Mouse (Mus musculus): ENCODE data around the gene Atp2a3.

The Atp2a3 gene

DNA sequence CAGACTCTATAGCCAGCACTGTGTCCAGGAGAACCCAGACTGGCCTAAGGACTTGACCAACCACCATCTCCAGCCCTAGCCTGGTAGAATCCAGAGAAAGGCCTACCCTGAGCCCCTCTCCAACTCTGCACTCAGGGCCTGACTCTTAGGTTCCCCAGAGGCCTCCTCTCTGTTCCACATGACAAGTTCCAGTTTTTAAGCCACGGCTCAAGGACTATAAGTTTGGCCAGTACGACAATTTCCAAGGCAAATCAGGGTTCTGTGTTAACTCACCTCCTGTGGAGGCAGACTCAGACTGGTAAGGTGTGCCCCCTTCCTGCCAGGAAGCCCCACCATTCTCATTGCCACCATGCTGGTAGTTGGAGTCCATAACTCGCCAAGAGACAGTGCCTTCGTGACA lies 6.8 kb upstream of the Atp2a3 start:
- DNase-seq (ENCODE audit: low read depth, low spot score) = no peak

DNA sequence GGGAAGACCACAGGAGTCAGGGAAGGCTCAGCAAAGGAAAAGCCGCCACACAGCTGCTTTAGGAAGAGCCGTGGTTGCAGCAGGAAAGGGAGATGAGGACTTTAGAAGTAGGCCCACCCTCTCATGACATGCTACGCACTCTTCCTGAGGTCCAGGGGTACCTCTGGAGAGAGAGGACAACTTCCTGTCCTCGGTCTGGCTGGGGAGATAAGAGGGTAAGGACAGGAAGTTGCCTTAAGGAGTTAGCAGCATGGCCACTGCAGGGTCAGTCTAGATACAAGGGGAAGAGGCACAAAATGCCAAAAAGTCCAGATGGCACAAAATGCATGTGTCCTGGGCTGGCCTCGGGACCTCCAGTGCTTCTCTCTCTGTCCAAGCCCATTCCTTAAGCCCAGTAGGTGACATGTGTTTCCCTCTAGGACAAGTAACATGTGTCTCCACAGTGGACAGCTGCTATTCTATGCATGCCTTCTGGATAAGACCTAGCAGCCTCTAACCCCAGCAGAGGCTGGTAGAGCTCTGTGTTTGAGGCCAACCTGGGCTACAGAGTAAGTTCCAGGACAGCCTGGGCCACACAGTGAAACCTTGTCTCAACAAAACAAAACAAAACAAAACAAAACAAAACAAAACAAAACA lies 5.5 kb upstream of the Atp2a3 start:
- no peak for DNase-seq (ENCODE audit: low read depth, low spot score)

DNA sequence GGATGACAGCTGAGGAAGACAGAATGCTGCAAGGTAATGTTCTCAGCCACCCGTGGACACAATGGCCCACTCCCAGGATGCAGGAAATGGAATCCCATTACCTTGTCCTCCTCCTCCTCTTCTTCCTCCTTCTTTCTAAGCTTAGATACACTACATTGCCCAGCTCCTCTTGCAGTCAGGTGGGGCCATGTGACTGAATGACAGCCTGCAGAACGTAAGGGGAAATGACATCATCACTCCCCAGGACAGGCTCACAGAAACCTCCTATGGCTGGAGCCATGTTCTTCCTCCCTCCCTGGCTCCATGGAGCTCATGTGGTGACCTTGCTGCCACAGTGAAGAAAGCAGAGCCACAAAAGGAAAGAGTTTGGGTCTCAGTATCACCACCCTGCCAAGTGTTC lies 3.7 kb upstream of the Atp2a3 start:
- DNase-seq (ENCODE audit: low read depth, low spot score) = no peak

DNA sequence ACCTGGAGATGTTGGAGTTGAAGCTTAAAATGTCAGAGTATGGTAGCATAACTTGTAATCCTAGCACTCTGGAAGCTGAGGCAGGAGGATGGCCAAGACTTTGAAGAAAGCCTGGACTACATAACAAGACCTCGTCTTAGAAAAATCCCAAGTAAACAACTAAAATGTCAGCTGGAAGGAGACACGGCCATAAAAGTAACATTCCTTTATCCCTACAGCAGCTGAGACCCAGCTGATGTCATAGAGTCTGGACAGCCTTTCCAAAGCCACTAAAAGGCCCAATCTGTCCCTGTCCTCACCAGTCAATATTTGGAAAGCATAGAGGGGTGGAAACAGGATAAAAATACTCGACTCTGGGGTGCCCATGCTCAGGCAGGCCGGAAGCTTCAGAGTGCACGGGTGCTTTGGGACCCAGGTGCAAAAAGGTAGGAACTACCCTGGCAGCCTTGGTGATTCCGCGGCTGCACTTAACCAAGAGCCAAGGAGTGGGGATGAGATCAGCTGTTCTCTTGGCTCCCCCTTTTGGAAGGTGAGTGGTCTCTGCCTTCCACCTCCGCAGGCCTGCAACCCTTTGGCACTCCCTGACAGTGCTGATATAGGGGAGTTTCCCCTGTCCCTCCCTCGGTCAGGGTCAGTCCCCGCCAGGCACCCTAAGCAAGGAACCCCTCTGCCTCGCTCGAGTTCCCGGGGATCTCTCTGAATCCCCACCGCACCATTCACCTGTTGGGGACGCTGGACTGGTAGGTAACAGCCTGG lies 867 bp upstream of the Atp2a3 start:
- DNase-seq (ENCODE audit: low read depth, low spot score) = no peak

DNA sequence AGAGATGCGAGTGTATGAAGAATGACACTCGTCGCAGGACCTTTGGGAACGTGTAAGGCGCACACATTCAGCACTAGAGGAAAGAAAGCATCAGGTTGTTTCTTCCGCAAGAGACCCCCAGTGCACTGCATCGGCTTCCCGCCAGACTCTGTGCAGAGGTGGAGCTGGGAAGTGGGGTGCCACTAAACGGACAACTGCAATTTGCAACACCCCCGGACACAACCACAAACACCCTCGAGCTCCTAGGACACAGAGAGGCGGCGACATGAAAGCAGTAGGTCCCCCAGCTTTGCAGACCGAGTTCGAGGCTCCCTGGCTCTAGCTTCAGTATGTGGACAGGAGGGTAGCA lies 272 bp upstream of the Atp2a3 start:
- DNase-seq (ENCODE audit: low read depth, low spot score) = no peak

DNA sequence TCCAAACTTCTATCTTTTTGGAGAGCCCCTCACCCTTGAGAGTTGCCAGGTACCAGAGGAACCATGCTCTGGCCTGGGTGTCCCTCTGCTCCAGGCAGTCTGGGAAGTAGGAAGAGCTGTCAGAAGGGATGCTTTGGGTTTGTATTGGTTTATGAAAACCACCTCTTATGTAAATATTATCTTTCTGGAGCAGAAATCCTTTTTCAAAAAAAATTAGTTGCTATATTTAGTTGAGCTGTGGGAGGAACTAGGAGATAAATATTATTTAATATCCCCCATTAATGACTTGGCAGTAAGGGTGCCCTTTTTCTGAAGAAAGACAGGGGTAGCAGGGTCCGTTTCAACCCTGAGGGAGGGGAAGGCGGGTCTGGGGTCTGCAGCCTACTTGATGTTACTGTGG lies 1.4 kb downstream of the Atp2a3 start:
- no peak for DNase-seq (ENCODE audit: low read depth, low spot score)

DNA sequence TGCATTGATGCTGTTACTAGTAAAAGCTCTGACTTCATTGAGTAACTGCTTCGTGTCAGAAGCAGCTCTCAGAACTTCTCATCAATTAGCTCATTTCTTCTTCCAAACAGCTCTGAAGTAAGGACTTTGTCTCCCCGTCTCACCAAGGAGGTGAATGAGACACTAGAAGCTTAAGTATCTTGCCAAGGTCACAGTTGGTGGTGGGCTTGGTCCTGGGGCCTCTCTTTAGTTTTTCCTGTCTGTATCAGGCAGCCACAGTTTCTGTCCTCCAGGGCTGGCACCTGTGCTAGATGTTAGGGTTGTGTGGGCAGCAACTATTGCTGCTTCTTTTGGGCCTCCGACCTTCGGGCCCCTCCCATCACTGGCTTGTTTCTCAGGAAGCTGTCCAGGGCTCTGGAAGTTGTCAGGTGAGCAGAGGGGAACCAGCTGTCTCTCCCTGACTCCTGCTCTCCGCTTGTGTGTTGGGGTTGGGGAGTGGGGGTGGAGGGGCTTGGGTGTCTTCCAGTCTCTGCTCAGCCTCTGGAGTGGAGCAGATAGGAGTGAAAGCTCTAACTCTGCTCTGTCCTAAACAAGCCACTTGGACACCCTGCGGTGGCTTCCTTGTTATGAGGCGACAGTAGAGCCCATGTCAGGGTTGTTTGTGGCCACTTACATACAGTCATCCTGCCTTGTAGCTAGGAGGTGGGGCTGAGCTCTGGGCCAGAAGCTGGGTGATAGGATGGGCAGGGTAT lies 2.3 kb downstream of the Atp2a3 start:
- DNase-seq (ENCODE audit: low read depth, low spot score) = no peak

DNA sequence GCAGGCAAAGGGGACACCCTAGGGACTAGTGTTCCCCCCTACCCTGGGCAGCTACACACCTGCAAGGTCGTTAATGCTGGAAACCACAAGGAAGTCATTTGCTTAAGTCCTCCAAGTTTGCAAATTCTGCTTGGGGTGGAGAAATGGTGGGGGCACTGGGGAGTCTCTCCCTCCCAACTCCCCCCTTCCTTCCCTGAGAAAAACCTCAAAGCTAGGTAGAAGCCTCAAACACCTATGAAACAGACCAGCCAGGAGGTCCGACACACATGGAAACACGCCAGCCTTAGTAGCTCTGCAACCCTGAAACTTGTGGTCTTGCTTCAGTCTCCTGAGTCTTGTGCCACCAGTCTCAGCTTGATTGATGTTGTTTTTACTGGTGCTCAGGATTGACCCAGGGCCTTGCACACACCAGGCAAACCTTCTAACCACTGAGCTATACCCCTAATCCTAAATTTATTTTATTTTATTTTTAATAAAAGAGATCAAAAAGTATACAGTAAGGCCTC lies 2.9 kb downstream of the Atp2a3 start:
- DNase-seq (ENCODE audit: low read depth, low spot score) = no peak

DNA sequence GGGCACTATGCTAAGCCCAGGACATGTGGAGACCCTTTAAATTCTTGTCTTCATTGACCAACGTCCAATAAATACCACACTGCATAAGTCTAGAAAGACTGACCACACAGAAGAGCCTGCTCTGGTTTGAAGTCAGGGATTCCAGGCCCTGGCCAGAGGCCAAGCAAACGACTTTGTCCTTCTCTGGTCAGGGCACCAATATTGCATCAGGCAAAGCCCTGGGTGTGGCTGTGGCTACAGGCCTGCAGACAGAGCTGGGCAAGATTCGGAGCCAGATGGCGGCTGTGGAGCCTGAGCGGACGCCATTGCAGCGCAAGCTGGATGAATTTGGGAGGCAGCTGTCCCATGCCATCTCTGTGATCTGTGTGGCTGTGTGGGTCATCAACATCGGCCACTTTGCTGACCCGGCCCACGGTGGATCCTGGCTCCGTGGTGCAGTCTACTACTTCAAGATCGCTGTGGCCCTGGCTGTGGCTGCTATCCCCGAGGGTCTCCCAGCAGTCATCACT lies 14.1 kb downstream of the Atp2a3 start:
- no peak for DNase-seq (ENCODE audit: low read depth, low spot score)

DNA sequence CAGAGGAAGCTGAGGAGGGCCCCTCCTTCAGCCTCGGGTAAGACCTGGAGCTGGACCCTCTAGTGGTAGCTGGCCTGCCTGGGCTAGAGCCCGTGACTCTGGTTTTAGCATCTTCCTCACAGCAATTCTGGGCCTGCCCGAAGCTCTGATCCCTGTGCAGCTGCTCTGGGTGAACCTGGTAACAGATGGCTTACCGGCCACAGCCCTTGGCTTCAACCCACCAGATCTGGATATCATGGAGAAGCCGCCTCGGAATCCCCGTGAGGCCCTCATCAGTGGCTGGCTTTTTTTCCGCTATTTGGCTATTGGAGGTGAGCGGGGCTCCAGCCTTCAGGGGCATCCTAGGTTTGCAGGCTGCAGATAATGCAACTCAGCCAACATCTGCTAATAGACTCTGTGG lies 21.5 kb downstream of the Atp2a3 start:
- DNase-seq (ENCODE audit: low read depth, low spot score) = no peak

DNA sequence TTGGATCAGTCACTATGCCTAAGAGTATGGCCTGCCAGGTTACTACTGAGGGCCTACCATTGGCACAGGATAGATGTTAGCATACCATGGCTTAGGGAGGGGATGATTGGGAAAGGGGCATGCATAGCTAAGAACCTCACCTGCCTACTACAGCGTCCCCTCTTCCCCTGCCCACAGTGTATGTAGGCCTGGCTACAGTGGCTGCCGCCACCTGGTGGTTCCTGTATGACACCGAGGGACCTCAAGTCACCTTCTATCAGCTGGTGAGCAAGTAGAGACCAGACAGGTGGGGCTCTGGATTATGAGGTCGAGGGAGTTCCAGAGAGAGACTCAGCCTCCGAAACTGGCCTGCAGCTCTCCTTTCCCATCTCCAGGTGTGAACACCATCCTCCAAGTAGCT lies 22.3 kb downstream of the Atp2a3 start:
- peak; percentile 50 for DNase-seq (ENCODE audit: low read depth, low spot score)

DNA sequence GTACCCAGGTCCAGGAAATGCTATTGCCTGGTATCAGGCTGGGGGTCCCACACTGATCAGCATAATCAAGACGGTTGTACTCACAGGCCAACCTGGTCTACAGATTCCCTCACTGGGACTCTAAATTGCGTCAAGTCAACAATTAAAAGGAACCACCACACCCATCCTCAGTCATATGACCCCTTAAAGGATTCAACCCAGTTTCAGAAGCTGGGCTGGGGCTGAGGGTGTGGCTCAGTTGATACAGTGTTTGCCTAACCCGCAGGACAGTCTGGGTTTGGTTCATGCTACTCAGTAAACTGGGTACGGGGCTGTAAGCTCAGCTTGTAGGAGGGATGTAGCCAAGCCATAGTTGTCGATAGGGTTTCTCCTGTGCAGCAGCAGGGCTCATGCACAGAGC lies 25.8 kb downstream of the Atp2a3 start:
- DNase-seq (ENCODE audit: low read depth, low spot score) = peak; percentile 46

DNA sequence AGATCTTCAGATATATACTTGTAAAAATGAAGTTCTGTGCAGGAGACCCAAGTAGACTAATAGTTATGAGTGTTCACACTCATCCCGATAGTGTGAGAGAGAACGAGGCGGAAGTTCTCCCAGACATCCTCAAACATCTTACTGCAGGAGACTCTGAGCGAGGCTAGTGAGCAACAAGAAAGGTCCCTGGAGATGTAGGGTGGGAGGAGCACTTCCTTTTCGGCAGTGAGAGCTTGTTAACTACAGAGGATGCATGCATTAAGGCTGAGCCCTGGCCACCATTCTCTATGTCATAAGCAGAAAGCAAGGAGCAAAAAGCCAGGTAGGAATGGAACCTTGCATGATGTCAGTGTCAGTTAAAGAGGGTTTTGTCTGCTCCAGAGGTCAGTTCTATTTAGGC lies 26.3 kb downstream of the Atp2a3 start:
- DNase-seq (ENCODE audit: low read depth, low spot score) = no peak

DNA sequence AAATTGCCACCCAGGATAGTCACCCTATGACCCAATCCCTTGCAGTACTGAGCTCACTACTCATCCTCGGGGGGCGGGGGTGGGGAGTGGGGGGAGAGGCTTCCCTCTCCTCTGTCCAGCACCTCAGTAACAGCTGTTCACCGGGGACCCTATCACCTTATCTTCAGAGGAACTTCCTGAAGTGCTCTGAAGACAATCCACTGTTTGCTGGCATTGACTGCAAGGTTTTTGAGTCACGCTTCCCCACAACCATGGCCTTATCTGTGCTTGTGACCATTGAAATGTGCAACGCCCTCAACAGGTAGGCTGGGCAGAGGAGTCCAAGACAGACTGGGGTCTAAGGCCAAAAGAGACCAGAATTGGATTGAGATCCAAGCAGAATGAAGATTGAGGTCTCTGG lies 26.8 kb downstream of the Atp2a3 start:
- DNase-seq (ENCODE audit: low read depth, low spot score) = no peak

DNA sequence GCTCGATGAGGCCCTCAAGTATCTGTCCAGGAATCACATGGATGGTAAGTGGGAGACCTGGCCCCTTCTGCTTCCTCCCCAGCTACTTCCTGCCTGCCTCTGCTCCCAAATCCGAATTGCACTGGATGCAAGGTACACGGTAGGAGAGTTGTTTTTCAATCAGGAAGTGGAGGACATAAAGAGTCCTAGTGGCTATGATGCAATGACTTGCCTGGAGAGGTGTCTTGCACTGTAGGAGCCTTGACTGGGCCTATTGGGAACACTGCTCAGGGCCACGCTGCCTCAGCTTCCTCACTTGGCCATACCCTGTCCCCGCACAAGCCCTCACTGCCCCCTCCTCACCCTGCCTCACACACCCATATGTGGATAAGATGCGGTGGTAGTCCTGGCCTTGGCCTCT lies 28.1 kb downstream of the Atp2a3 start:
- DNase-seq (ENCODE audit: low read depth, low spot score) = no peak

DNA sequence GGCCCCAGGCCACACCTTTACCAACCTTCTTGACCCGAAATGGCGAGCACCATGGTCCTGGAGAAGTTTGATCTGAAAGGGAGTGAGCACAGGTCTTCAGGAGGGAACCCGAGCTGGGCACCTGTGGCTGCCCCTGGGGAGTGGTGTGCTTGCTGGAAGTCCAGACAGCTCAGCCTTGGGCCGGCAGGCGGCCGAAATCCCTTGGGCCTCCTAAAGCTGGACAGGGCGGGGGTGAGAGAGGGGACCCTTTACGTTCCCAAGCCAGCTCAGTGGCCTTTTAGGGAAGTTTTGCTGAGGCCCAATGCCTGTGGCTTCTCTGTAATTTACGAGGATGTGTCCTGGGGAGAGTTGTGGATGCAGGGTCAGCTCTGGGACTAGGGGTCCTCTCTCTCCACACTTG lies 29.7 kb downstream of the Atp2a3 start:
- no peak for DNase-seq (ENCODE audit: low read depth, low spot score)

DNA sequence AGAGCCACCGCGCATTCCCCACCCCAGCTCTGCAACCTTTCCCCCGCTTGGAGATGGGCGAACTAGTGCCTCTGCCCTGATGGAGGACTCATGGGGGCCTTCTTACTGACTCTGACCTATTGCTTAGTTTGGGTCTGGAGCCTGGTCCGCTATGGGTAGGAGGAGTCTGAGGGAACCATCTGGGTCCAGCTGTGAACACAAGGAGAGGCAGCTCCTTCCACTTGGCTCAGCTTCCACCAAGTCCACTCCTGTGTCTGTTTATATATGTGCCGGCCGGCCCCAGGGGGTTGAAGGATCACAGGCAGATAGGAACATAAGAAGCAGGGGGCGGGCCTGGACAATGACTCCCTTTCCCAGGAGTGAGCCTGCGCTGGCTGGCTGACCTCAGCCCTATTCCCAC lies 31.0 kb downstream of the Atp2a3 start:
- DNase-seq (ENCODE audit: low read depth, low spot score) = no peak

DNA sequence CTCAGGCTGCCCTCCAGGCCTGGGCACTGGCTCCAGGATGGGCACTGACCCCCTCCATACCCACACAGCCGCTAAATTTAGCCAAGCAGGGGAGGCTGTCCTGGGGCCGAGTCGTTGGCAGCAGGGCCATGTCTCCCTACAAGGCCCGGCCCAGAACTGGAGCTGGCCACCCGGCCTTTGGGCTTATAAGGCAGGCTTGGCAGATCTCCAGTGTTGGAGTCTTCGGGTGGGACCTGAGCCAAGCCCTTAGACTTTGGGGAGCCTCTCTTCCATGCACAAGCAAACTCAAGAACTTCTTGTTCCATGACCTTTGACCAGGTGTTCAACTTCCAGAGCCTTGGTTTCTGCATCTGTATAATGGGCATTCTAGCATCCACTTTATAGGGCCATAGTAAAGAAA lies 35.4 kb downstream of the Atp2a3 start:
- DNase-seq (ENCODE audit: low read depth, low spot score) = no peak

DNA sequence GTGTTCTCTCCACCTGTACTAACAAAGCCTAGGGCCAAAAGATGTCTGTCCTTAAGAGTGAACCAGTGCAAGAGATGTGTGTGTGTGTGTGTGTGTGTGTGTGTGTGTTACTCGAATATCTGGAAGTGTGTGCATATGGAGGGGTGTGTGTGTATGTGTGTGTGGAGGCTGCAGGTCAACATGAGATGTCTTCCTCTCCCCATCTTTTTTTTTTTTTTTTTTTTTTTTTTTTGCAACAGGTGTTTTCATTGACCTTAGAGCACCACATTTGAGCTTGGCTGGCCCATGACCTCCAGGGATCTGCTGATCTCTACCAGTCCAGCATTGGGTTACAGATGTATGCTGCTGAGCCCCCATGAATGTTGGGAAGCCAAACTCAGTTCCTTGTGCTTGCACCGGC lies 35.8 kb downstream of the Atp2a3 start:
- DNase-seq (ENCODE audit: low read depth, low spot score) = no peak

DNA sequence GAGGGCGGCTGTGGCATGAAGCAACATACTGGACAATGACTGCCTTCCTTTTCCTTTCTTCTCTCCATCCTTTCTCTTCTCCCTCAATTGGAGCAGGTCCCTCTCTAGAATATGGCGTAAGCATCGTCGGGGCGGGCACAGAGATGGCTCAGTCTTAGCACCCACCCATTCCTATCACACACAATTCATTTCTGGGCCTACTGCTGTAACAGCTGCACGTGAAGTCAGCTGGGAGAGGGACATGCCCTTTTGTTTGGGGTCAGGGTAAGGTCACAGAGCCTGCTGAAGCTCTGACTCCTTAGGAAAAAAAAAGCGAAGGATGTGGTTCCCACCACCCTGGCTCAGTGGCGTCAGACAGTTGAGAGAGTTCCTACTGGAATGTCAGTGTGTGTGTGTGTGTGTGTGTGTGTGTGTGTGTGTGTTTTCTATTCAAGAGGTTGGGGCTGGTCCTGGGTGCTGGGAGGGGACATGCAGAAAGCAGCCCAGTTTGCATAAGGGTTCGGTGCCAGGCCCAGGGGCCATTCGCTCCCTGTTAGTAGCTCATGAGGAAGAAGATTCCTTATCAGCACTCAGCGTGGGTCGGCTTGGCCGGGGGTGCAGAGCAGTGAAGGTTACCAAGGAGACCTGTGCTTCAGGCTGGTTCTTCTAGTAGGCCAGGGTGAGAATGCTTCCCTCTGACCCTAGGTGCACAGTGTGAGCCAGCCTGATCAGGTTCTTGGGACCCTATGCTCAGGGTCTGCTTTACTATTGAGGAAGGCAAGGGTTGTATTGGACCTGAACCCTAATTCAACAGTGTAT lies 36.8 kb downstream of the Atp2a3 start:
- peak; percentile 56 for DNase-seq (ENCODE audit: low read depth, low spot score)

DNA sequence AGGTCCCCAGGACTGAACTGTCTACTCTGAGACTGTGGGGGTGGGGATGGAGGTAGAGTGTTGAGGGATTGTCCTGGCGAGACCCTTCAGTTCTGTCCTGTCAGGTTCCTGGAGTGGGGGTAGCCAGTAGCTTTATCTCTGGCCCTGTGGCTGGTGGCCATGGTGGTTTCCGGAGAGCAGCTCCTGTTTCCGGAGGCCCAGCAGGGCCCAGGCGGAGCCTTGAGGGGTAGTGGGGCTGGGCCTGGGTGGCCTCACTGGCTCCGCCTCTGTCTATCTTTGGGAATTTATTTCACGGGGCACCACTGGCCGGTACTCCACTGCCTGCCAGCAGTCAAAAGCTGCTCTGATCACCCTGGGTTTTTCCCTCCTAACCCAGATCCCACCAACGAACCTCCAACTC lies 37.8 kb downstream of the Atp2a3 start, which contains the start of gene P2rx1:
P2rx1 (plus strand) TSS at position 333 of the 400 bp plus-strand sequence.
- peak; percentile 17 for DNase-seq (ENCODE audit: low read depth, low spot score)

DNA sequence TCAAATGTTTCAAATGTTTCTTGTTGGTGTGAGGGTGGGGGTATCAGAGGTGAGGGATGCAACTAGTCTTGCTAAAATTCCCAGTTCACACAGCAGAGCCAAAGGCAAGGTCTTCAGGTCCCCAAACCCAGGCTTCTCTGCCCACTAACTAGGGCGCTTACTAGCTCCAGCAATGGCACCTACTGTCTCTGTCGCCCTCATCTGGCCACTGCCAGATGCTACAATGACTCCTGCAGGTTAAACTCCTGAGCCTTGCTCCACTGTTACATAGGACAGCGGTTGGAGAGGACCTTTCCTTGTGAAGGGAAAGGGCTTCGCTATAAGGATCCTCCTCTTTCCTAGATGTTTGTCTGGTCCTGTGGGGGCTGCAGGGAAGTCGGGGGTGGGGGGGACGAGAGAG lies 40.1 kb downstream of the Atp2a3 start:
- DNase-seq (ENCODE audit: low read depth, low spot score) = peak; percentile 83

Measured in ZHBTc4 (cell line).